Mouse (Mus musculus) common myeloid progenitor, adult 5-6 weeks (primary cell): Measurements from ENCODE around the gene Doc2g. TPM values are rescaled to one million over a fixed set of nuclear protein-coding genes. Genes with fewer than 3 reads are reported as not detected.
"Not testable (repeated sequence)": the region's sequence is repeated elsewhere in the genome, so short reads cannot be mapped to it uniquely, and the experiment has no call there.

ENCODE experiments used
- ATAC-seq: replicated peaks from 2 replicates; pipeline ENCODE4 v1.8.0; 2016; ENCODE audit warnings: low read depth, mild to moderate bottlenecking, moderate TSS enrichment, inconsistent platforms; ENCODE audit not compliant: poor library complexity, severe bottlenecking
- total RNA-seq: library from RNA; stranded (forward); fragments of 200-1000, 187-1606 nt; gene quantifications from 2 replicates; pipeline ENCODE4 v1.2.3, GENCODE M21; 2017

The Doc2g gene
- total RNA-seq, result 0.41 and 3.6 TPM in 2 replicates

DNA sequence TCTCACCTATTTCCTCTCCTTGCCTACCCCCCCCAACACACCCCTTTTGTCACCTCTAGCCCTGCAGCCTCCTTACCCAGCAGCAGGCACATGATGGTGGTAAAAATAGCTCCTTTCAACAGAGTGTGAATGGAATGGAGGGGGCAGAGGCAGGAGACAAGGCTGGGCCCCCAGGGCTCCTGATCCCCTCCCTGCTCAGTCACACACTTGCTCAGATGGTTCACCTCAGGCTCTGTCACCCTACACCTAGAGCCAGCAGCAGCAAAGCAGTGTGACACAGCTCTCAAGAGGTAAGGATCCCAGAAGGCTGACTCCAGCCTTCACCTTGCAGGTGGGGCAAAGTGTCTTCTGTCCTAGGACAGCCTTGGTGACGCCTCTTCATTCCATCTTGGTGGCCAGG, at the start of gene Doc2g:
Doc2g (plus strand) TSS at position 202 of the 400 bp plus-strand sequence.
- no peak for ATAC-seq

DNA sequence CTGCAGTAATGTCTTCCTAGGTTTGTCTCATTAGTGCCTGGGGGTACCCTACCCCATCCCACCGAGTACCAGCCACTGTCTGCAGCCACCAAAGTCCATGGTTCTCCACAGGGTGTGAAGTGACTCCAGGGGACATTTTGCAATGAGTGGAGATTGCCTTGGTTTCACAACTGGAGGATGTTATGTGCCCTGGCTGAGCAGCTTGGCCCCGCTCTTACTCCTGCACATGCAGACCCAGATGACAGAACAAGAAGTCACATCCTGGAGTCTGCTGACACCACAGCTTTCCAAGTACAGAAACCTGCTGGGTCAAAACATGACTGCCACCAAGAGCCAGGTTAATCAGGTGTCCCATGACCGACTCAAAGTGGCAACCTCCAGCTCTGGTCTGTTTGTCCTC, 48.1 kb upstream of the Doc2g start:
- ATAC-seq, result no peak

DNA sequence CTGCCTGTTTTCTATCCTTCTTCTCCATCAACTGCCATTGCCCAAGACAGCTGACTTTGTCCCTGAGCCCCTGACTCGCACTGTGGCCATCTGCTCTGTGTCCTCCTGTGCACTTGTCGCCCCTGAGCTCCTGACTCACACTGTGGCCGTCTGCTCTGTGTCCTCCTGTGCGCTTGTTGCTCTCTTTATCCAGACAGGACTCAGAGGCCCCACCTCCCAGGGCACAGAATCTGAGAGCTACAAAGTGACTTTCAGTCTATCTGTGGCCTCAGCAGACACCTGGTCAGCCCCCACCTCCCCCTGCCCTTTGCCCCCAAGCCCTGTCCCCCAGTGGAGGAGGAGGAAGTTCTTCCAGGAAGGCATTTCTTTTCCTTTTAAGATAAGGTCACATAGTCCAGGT, 47.3 kb upstream of the Doc2g start:
- ATAC-seq, result no peak

DNA sequence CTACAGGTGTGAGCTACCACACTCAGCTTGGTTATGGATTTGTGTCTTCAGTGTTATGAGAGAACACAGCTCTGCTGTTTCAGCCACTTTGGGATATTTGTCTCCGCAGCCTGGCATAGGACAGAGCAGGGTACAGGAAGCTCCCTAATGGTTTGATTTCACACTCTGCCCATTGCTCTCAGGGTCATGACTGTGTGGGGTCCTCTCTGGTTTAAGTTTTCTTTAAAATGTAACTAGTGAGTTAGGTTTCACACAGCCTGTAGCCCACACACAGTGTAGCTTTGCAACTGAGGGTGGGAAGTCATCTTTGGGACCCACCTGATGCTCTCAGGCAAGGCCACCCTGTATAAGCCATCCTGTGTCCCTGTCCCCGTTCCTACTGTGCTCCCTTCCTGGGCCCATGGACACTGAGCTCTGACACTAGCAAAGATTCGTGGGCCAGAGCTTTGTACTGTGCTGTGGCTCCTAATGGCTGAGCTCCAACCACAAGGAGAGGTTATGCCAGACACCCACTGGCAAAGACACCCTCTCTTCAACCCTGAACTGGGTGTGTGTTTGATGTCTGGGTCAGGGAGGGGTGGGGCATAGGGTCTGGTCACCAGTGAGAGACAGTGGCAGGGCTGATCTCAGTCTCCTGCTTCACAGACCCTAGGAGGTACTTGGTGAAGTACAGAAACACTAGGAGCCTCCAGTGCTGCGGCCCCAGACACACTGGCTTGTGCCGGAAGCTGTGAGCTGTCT, 45.6 kb upstream of the Doc2g start:
- ATAC-seq, result not testable (repeated sequence)

DNA sequence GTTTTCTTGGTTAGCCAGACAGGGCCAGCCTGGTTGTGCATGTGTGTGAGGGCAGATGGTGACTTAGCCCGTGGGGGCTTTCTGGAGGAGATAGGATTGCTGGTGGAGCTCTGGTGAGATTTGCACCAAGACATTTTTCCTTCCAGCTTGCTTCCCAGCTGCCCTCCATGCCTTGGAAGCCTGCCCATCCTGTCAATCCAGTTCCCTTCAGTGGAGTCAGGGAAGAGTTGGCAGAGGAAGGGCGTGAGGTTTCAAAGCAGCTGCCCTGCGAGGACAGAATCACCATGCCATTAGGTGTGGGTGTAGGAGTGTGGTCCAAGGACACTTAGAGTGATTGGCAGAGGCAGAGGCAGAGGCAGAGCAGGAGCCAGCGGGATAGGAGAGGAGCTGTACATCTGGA, 44.6 kb upstream of the Doc2g start, which contains the start of gene Aldh3b3:
Aldh3b3 (plus strand) TSS at position 176 of the 400 bp plus-strand sequence.
- no peak for ATAC-seq

DNA sequence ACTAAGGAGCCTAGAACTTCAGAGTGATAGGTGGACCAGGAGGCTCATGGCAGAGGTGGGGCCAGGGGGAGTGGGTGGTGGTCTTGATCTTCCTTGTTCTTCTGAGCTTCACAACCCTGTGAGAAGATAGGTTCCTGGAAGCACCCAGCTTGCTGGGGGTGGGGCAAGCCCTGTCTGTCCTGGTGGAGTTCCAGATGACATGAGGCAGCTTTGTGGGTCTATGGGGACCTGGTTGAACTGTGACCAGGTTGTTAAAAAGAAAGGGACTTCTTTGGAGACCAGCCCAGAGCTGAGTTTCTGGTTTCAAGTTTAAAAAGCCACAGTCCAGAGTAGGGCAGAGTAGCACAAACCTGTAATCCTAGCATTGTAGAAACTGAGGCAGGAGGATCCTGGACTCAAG, 44.1 kb upstream of the Doc2g start:
- ATAC-seq, result no peak

DNA sequence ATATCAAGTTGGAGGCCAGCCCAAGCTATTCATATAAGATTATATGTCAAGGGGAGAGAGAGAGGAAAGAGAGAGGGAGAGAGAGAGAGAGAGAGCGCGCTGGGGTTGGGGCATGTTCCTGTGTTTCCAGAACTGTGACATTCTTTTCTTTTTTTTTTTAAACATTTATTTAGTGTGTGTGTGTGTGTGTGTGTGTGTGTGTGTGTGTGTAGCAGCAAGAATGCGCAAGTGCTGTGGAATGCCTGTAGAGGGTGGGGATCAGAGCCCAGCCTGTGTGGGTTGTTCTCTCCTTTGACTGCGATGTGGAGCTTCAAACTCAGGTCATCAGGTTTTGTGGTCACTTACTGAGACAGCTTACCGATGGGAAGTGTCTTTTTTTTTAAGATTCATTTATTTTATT, 42.9 kb upstream of the Doc2g start:
- ATAC-seq, result no peak

DNA sequence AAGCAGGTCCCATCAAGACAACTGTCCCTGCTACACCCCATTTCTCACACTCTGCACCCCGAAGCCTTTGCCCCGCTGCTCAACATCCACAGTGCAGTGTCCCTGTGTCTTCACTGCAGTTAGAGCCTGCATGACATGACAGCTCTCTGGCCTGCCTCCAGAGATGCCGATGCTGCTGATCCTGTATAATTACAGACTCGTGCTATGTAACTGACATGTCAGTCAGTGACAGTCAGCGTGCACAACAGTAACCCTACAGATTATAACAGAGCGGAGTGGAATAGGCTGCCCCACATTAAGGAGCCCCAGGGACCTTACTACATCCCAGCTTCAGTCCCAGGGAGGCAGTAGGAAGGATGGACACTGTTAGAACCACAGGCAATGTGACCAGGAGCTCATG, 41.3 kb upstream of the Doc2g start:
- ATAC-seq, result not testable (repeated sequence)

DNA sequence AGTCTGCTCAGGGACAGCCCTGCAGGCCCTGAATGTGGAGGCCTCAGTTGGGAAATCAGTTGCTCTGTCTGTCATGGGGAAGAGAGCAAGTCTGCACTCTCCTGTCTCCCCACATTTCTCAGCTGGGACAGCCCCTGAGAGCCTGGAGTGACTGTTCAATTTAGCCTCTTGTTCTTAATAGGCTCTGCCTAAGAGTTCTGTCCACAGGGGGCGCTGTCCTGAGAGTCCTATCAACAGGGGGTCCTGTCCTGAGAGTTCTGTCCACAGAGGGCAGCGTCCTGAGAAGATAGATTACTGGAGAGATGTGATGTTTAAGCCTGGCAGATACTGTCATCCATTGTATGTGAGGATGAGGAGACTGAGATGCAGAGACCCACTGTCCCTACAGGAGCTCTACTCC, 40.6 kb upstream of the Doc2g start:
- no peak for ATAC-seq

DNA sequence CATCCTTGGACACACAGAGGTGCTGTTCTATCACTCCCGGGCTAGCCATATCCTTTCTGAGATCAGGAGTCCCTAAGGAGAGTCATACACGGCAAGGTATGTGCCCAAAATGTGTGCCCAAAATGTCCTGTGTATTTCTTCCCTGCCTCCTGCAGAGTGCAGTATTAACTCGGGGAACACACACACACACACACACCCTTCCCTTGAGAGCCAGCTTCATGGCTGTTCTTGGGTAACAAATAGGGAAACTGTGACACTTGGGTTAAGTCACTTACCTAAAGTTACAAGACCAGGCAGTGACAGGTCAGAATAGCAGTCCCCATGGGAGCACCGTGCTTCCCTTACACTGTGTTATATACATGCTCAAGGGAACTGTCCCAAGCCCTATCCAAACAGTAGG, 39.1 kb upstream of the Doc2g start:
- ATAC-seq, result no peak

DNA sequence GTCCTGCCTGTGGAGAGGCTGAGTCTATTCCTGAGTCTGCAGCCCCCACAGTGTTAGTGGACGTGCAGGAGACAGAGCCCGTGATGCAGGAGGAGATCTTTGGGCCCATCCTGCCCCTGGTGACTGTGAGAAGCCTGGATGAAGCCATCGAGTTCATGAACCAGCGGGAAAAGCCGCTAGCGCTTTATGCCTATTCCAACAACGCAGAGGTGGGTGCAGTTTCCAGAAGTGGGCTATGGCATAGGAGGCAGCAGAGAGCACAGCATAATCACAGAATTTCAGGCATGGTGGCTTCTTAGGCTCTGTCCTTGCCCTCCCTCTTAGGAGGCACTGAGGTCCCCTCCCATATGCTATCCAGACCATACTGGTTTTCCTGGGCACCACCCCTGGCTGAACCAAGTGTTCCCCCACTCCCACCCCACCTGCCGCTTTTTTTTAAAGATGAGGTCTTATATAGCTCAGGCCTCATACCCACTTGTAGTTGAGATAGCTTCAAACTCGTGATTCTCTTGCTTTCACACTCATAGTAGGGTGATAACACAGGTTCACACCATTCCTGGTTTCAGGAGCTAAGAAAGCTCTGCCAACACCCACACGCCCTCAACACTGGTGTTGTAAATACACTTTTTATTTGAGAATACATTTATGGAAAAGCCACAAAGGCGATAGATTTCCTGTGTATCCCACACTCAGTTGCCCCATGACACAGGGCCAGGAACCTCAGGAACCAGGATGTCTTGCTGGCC, 36.6 kb upstream of the Doc2g start:
- ATAC-seq, result peak; percentile 49; the same call in 1 of the 2 replicates

DNA sequence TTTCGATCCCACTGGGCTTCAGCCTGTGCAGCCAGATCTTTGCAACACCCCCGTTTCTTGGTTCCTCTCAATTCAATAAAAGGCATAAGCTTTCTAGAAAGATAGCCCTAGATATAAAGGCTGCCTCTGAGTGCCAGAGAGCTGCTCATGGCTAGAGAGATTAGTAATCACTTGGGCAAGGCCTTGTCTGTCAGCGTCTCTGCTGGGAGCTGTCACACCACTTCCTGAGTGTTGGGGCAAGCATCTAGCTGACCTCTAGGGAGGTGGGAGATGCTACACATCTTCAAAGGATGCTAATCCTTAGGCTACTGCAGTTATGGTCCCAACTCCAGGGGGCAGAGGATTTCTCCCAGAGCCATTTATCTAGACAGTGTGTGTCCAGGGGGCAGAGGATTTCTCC, 35.9 kb upstream of the Doc2g start:
- no peak for ATAC-seq

DNA sequence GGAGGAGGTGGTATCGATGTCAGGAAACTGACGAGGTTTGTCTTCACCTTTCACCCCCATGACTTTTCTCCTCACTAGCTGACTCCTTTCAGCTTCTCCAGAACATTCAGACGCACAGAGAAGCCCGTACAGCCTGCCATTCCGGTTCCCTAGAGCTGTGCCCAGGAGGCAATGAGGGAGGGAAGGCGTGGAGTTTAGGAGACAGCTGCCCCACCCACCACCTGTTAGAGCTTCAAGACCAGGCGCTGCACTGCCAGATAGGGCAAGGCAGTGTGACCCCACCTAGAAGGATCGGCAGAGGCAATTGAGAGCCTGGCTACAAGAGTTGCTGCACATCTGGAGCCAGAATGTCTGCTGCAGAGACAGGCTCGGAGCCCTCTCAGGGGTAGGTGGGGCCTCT, 30.9 kb upstream of the Doc2g start, which contains the start of gene Aldh3b2:
Aldh3b2 (plus strand) TSS at position 100 of the 400 bp plus-strand sequence.
- 0 out of 2 replicates have a peak, but pooled peaks have one; percentile 32 for ATAC-seq

DNA sequence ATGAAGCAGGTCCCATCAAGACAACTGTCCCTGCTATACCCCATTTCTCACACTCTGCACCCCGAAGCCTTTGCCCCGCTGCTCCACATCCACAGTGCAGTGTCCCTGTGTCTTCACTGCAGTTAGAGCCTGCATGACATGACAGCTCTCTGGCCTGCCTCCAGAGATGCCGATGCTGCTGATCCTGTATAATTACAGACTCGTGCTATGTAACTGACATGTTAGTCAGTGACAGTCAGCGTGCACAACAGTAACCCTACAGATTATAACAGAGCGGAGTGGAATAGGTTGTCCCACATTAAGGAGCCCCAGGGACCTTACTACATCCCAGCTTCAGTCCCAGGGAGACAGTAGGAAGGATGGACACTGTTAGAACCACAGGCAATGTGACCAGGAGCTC, 28.5 kb upstream of the Doc2g start:
- ATAC-seq, result not testable (repeated sequence)

DNA sequence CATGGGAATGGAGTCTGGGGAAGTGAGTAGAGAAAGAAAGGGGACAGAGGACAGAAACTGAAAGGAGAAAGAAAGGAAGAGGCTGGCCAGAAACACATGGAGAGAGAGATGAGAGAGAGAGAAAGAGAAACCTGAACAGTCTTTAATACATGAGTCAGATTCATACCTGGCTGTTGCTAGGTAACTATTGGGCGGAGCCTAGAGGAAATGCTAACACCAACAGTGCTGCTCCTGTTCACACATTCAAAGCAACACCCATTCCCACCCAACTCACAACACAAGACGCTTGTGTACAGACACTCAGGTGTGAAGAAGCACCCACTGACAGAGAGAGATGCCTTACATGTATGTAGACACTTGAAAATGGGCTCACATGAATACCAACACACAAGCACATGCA, 27.2 kb upstream of the Doc2g start:
- ATAC-seq, result no peak

DNA sequence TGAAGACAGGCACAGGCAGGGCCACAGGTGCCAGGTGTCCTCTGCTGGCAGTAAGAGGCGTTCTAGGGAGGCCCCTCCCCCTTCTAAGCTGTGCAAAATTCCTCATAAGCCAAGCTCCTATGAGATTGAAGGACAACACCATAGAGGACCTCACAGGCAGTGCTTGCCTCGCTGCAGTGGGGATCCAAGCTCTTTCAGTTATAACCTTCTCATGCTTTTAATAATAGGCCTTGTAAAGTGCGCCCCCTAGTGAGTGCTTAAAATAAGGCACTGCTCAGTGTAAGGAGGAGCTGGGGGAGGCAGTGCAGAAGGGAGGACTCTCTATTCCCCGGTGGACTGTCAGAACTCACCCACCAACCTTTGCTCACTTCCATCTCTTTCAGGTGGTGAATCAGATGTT, 22.8 kb upstream of the Doc2g start:
- ATAC-seq, result peak; percentile 76

DNA sequence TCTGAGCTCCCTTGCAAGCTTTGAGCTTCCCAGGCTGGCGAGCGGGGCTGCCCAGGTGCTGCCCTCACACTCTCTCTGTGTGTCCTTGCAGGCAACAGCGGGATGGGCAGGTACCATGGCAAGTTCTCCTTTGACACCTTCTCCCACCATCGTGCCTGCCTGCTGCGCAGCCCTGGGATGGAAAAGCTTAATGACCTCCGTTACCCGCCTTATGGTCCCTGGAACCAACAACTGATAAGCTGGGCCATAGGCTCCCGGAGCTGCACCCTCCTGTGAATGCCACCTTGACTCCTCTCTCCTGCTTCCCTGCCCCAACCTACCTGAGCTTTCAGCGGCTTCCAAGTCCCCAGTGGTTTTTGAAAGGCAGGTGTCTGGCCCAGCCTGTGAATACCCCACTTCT, 22.2 kb upstream of the Doc2g start:
- no peak for ATAC-seq

DNA sequence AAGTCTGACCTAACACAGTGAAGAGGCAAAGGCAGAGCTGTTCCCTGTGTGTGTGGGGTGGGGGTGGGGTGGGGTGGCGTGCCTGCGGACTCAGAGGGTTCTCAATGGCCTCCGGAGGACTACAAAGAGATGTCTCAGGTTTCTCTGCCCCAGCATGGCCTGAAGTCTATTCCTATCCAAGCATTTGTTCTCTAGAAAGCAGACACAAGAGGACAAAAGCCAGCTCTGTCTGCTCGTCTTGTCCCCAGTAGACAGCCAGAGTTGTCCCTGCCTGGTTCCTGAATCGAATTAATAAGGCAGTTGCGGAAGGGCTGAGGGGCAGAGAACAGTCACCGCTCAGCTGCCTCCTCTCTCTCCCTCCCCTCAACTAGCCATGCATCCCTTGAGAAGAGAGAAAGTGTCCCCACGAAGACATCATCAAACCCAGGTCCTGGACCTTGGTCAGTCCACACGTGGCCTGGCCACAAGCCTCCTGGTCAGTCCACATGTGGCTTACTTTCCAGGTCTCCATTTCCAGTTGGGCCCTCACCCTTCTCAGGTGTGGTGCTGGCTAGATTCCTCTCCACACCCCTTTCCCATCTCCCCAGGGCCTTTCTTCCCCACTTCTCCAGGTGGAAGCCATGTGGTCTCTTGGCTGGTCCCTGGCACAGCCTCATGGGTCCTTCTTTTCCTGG, 19.4 kb upstream of the Doc2g start:
- ATAC-seq, result no peak

DNA sequence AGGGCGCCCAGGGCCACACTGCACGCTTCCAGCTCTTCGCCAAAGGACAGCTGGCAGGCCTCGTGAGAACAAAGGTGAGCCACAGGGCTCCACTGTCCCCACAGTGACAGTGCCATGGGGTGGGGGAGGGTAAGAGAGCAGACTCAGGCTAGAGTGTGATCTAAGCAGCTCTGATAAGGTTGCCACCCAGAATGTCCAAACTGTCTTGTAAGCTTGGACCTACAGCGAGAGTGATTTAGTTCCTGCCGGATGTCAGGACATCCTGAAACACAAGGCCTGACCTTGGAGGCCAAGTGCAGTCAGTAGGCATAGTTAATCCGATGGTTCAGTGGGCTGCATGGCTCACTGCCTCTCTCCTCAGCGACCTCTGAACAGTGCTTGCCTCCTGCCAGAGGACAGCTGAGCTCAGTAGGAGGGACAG, 17.8 kb upstream of the Doc2g start:
- 0 out of 2 replicates have a peak, but pooled peaks have one; percentile 13 for ATAC-seq

DNA sequence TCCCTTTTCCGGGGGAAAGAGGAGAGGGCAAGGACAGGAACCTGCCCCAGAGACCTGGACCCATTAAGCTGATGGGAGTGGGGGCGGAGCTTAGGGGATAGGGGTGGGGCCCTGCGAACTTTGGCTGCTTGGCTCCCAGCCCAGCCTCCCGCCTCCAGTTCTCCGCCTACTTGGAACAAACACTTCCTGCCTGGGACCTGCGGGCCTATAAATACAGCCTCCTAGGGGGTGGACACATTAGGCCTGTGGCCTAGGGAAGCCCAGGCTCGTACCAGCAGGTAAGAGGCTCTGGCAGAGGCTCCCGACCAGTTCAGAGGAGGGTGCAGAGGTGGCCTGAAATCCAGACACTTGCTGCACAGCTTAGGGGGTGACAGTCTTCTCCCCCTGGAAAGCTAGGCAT, 16.8 kb upstream of the Doc2g start, which contains the start of gene Acy3:
Acy3 (plus strand) TSS at position 237 of the 400 bp plus-strand sequence.
- ATAC-seq, result peak; percentile 67

DNA sequence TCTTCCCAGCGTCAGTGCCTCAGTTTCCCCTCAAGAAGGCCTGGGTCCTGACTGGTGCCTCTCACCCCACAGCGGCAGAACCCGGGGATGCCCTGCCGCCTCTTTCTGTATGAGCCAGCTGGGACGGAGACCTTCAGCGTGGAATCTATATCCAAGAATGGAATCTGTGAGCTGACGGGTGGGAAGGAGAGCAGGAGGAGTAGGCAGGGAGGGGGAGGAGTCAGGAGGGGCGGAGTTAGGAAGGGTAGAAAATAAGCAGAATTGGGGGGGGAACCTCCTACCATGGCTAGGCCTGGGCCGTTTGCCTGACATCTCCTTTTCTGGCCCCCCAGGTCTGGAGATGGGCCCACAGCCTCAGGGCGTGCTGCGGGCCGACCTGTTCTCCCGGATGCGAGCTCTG, 15.0 kb upstream of the Doc2g start:
- ATAC-seq, result no peak
